Mouse (Mus musculus): ENCODE data around the gene Nvl. TPM values are rescaled to one million over a fixed set of nuclear protein-coding genes. Genes with fewer than 3 reads are reported as not detected.

Nvl gene
- total and polyA plus RNA-seq, 3 experiments, result 19.9 to 38.4 (median 27.1) TPM

- Histone ChIP-seq H3K27ac (ENCODE audit: insufficient read depth, low read depth) (no peak overlapping the region), H3K9ac (ENCODE audit: insufficient read depth, low read depth) (no peak overlapping the region), H3K4me2 (ENCODE audit: insufficient read depth, low read depth, poor library complexity, severe bottlenecking) (no peak overlapping the region), H3K4me1 (ENCODE audit: control insufficient read depth in 1 of 2, insufficient read depth in 2 of 2) (peaks cover 7 to 55% of the 10 kb centered on the region in 2 experiments), H3K27me3 (replicated peaks) (no peaks in the 10 kb centered on the region), H3K36me3 (replicated peaks in 1 of 2; ENCODE audit: control insufficient read depth in 1 of 2, insufficient read depth in 1 of 2, low read length in 1 of 2) (peaks cover 0 to 17% of the 10 kb centered on the region in 2 experiments), H3K79me2 (replicated peaks; ENCODE audit: control insufficient read depth, extremely low read depth, insufficient read depth, poor library complexity, severe bottlenecking) (peaks cover 20% of the 10 kb centered on the region), H3K9me3 (replicated peaks; ENCODE audit: low read length) (no peaks in the 10 kb centered on the region), H3K4me3 (replicated peaks in 1 of 3; ENCODE audit: low read depth in 2 of 3, low read length in 2 of 3, poor library complexity in 1 of 3) (peak overlapping the region in 1 of 3 experiments; percentile 82)
- dilution Hi-C loops (cut with MboI; ENCODE audit: extremely low pct_ligation_motif_present, extremely low pct_unique_long_range_greater_than_20kb, low sequenced_read_pairs), result no loop called here
- no peak for DNase-seq (ENCODE audit: extremely low read depth)
- no peak for TF ChIP-seq MEF2A (IDR thresholded peaks at IDR 0.05; ENCODE audit: borderline replicate concordance, low read depth, low read length)
- TF ChIP-seq ZKSCAN1 (IDR thresholded peaks at IDR 0.05; ENCODE audit: borderline replicate concordance, low read depth, low read length), result no peak
- no peak for TF ChIP-seq IRF4 (IDR thresholded peaks at IDR 0.05; ENCODE audit: low read depth, low read length)
- no peak for TF ChIP-seq TBP (conservative IDR thresholded peaks at IDR 0.05; ENCODE audit: low read depth, low read length)
- TF ChIP-seq CHD2 (IDR thresholded peaks at IDR 0.05; ENCODE audit: low read length), result no peak
- no peak for TF ChIP-seq E2F4 (IDR thresholded peaks at IDR 0.05; ENCODE audit: insufficient replicate concordance, low read depth, low read length)
- TF ChIP-seq JUN (IDR thresholded peaks at IDR 0.05; ENCODE audit: insufficient read depth, low read depth, low read length), result no peak
- no peak for TF ChIP-seq ETS1 (conservative IDR thresholded peaks at IDR 0.05; ENCODE audit: low read depth, low read length)
- no peak for TF ChIP-seq ZMIZ1 (IDR thresholded peaks at IDR 0.05; ENCODE audit: low read depth, low read length)
- no peak for TF ChIP-seq NELFE (IDR thresholded peaks at IDR 0.05; ENCODE audit: low read depth, low read length)
- TF ChIP-seq MXI1 (IDR thresholded peaks at IDR 0.05; ENCODE audit: low read depth, low read length), result no peak
- TF ChIP-seq ZC3H11A (IDR thresholded peaks at IDR 0.05; ENCODE audit: low read depth, low read length), result no peak
- no peak for TF ChIP-seq RAD21 (IDR thresholded peaks at IDR 0.05; ENCODE audit: low read depth, low read length)
- TF ChIP-seq ELF1 (IDR thresholded peaks at IDR 0.05; ENCODE audit: low read depth, low read length), result no peak
- no peak for TF ChIP-seq USF1 (IDR thresholded peaks at IDR 0.05; ENCODE audit: low read depth, low read length)
- no peak for TF ChIP-seq BHLHE40 (IDR thresholded peaks at IDR 0.05; ENCODE audit: low read depth, low read length)
- in situ Hi-C loops (cut with MboI; ENCODE audit: low pct_ligation_motif_present, low pct_unique_long_range_greater_than_20kb, low sequenced_read_pairs), result no loop called here
These were observed 6.4 kb upstream of the Nvl start for GRCm38 (mm10) chr1:181150431-181150826.

GRCm38 (mm10) chr1:181149373-181150017 is 5.5 kb upstream of the Nvl start:
- in situ Hi-C loops (cut with MboI; ENCODE audit: low pct_ligation_motif_present, low pct_unique_long_range_greater_than_20kb, low sequenced_read_pairs) (no loop called here), dilution Hi-C loops (cut with MboI; ENCODE audit: extremely low pct_ligation_motif_present, extremely low pct_unique_long_range_greater_than_20kb, low sequenced_read_pairs) (no loop called here)
- peaks cover 21% of the 10 kb centered on the region for H3K79me2 ChIP-seq (replicated peaks; ENCODE audit: control insufficient read depth, extremely low read depth, insufficient read depth, poor library complexity, severe bottlenecking)
- no peaks in the 10 kb centered on the region for H3K9me3 ChIP-seq (replicated peaks; ENCODE audit: low read length)
- H3K27me3 ChIP-seq (replicated peaks), result no peaks in the 10 kb centered on the region
- TF ChIP-seq PAX5 (IDR thresholded peaks at IDR 0.05; ENCODE audit: low read length) (no peak), MYC (IDR thresholded peaks at IDR 0.05; ENCODE audit: low read depth, low read length) (peak; percentile 91), NELFE (IDR thresholded peaks at IDR 0.05; ENCODE audit: low read depth, low read length) (no peak), JUN (IDR thresholded peaks at IDR 0.05; ENCODE audit: insufficient read depth, low read depth, low read length) (no peak), TCF12 (IDR thresholded peaks at IDR 0.05; ENCODE audit: low read depth, low read length) (no peak), ZMIZ1 (IDR thresholded peaks at IDR 0.05; ENCODE audit: low read depth, low read length) (no peak), POLR2A (IDR thresholded peaks at IDR 0.05; ENCODE audit: low read depth, low read length) (no peak), ELF1 (IDR thresholded peaks at IDR 0.05; ENCODE audit: low read depth, low read length) (no peak), NRF1 (IDR thresholded peaks at IDR 0.05; ENCODE audit: low read depth, low read length) (no peak), CTCF (conservative IDR thresholded peaks at IDR 0.05 in 1 of 2, IDR thresholded peaks at IDR 0.05 in 1 of 2; ENCODE audit: low read depth in 2 of 2, low read length in 2 of 2) (peak in 1 of 2 experiments; percentile 70; a peak in 2 of 4 replicates), SIN3A (IDR thresholded peaks at IDR 0.05; ENCODE audit: low read length) (no peak), POLR2AphosphoS2 (IDR thresholded peaks at IDR 0.05; ENCODE audit: low read depth, low read length) (no peak), MAZ (IDR thresholded peaks at IDR 0.05; ENCODE audit: low read depth, low read length) (no peak), SMC3 (IDR thresholded peaks at IDR 0.05; ENCODE audit: low read depth, low read length) (peak; percentile 37), RAD21 (IDR thresholded peaks at IDR 0.05; ENCODE audit: low read depth, low read length) (peak; percentile 56)
- H3K4me1 ChIP-seq (ENCODE audit: control insufficient read depth in 1 of 2, insufficient read depth in 2 of 2), result peaks cover 7 to 55% of the 10 kb centered on the region in 2 experiments
- no peak overlapping the region for H3K4me2 ChIP-seq (ENCODE audit: insufficient read depth, low read depth, poor library complexity, severe bottlenecking)
- DNase-seq (ENCODE audit: extremely low read depth), result no peak
- no peak overlapping the region for H3K4me3 ChIP-seq (replicated peaks in 1 of 3; ENCODE audit: low read depth in 2 of 3, low read length in 2 of 3, poor library complexity in 1 of 3)
- H3K36me3 ChIP-seq (replicated peaks in 1 of 2; ENCODE audit: control insufficient read depth in 1 of 2, insufficient read depth in 1 of 2, low read length in 1 of 2), result peaks cover 0 to 8% of the 10 kb centered on the region in 2 experiments
- H3K27ac ChIP-seq (ENCODE audit: insufficient read depth, low read depth), result no peak overlapping the region
- H3K9ac ChIP-seq (ENCODE audit: insufficient read depth, low read depth), result no peak overlapping the region
